Mouse (Mus musculus) MEL (cell line): ENCODE measurements around the gene Zfp2.

ENCODE experiments used
- CTCF ChIP-seq, 3 experiments: IDR thresholded peaks in 2 of 3; conservative IDR thresholded peaks in 1 of 3; 2 replicates each; pipeline ENCODE4 v1.5.1; 2011 to 2012; ENCODE audit warnings: low read length in 3 of 3, low read depth in 2 of 3, mild to moderate bottlenecking in 2 of 3, improper control_type of control experiment in 1 of 3, inconsistent platforms in 1 of 3, mixed read lengths in 1 of 3, moderate library complexity in 1 of 3; ENCODE audit not compliant: control insufficient read depth in 1 of 3, insufficient read depth in 1 of 3, poor library complexity in 1 of 3, severe bottlenecking in 1 of 3
- EP300 ChIP-seq, 2 experiments: IDR thresholded peaks; 2 replicates each; pipeline ENCODE4 v1.6.1; 2011; ENCODE audit warnings: improper control_type of control experiment in 2 of 2, low read length in 2 of 2, low read depth in 1 of 2, mild to moderate bottlenecking in 1 of 2
- GABPA ChIP-seq: IDR thresholded peaks from 2 replicates; pipeline ENCODE4 v1.6.1; 2012; ENCODE audit warnings: low read depth, mild to moderate bottlenecking, inconsistent platforms, low read length, improper control_type of control experiment, moderate library complexity
- MEF2A ChIP-seq: IDR thresholded peaks from 2 replicates; pipeline ENCODE4 v1.6.1; 2014; ENCODE audit warnings: low read depth, mild to moderate bottlenecking, inconsistent platforms, low read length, improper control_type of control experiment; ENCODE audit not compliant: poor library complexity, insufficient replicate concordance, severe bottlenecking; ENCODE audit errors: extremely low read depth
- MYB ChIP-seq: IDR thresholded peaks from 2 replicates; pipeline ENCODE4 v1.6.1; 2011; ENCODE audit warnings: mild to moderate bottlenecking, low read depth, low read length, improper control_type of control experiment
- POLR2A ChIP-seq, 2 experiments: IDR thresholded peaks; 2 replicates each; pipeline ENCODE4 v1.6.1; 2011 to 2012; ENCODE audit warnings: low read length in 2 of 2, mild to moderate bottlenecking in 2 of 2, control low read depth in 1 of 2, improper control_type of control experiment in 1 of 2, low read depth in 1 of 2, moderate library complexity in 1 of 2; ENCODE audit not compliant: control insufficient read depth in 1 of 2, insufficient read depth in 1 of 2, poor library complexity in 1 of 2
- POLR2AphosphoS2 ChIP-seq: IDR thresholded peaks from 2 replicates; pipeline ENCODE4 v1.6.1; 2011; ENCODE audit warnings: low read length, improper control_type of control experiment
- TBP ChIP-seq: IDR thresholded peaks from 2 replicates; pipeline ENCODE4 v1.8.0; 2011; ENCODE audit warnings: low read depth, low read length, improper control_type of control experiment
- TCF12 ChIP-seq: IDR thresholded peaks from 2 replicates; pipeline ENCODE4 v1.6.1; 2014; ENCODE audit warnings: low read depth, mild to moderate bottlenecking, inconsistent platforms, low read length, improper control_type of control experiment, moderate library complexity
- USF1 ChIP-seq: IDR thresholded peaks from 2 replicates; pipeline ENCODE4 v1.6.1; 2014; ENCODE audit warnings: low read depth, mild to moderate bottlenecking, inconsistent platforms, low read length, improper control_type of control experiment, moderate library complexity

GRCm38 (mm10) chr11:50883756-50884155 lies 32.2 kb downstream of the Zfp2 start:
- TF ChIP-seq GABPA (no peak), CTCF (IDR thresholded peaks at IDR 0.05 in 2 of 3, conservative IDR thresholded peaks at IDR 0.05 in 1 of 3; ENCODE audit: control insufficient read depth in 1 of 3, insufficient read depth in 1 of 3, low read depth in 2 of 3, low read length in 3 of 3, poor library complexity in 1 of 3, severe bottlenecking in 1 of 3) (no peak), MYB (no peak), POLR2AphosphoS2 (no peak), TCF12 (no peak), EP300 (IDR thresholded peaks at IDR 0.05; ENCODE audit: low read depth in 1 of 2, low read length in 2 of 2) (no peak), USF1 (no peak), POLR2A (IDR thresholded peaks at IDR 0.05; ENCODE audit: control insufficient read depth in 1 of 2, insufficient read depth in 1 of 2, low read depth in 1 of 2, low read length in 2 of 2, poor library complexity in 1 of 2) (no peak), MEF2A (no peak), TBP (no peak)
